Mouse (Mus musculus) lung, adult 2 months (tissue): Measurements from ENCODE around the gene Gm7029.

Experiments used
- CTCF ChIP-seq: fragments of 200-500 bp; IDR thresholded peaks from 2 replicates; pipeline ENCODE4 v1.5.1; 2011; ENCODE audit warnings: mild to moderate bottlenecking, low read length, control low read depth; ENCODE audit not compliant: insufficient read depth
- POLR2A ChIP-seq: fragments of 200-500 bp; IDR thresholded peaks from 2 replicates; pipeline ENCODE4 v1.6.1; 2011; ENCODE audit warnings: low read depth, mild to moderate bottlenecking, control low read depth, low read length, borderline replicate concordance; ENCODE audit errors: extremely low read depth

DNA sequence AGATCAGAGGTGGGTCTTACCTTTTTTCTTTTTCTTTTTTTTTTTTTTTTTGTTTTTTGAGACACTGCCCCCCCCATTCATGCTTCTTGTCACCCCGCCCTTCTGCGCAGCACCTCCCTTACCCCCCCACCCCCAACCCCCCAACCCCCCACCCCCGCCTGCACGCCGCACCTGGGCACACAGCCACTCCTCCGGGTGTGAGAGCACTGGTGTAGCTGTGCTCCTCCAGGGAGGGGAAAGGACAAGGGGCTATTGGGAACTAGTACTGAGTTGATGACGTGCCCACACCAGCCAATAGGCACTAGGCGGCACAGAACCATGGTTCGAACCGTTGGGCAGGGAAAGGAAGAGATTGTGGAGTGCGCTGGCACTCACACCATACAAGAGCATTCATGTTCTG lies 774 bp downstream of the Gm7029 start:
- TF ChIP-seq CTCF (no peak), POLR2A (no peak)
